Mouse (Mus musculus): ENCODE data around the gene Vipr2.

DNA sequence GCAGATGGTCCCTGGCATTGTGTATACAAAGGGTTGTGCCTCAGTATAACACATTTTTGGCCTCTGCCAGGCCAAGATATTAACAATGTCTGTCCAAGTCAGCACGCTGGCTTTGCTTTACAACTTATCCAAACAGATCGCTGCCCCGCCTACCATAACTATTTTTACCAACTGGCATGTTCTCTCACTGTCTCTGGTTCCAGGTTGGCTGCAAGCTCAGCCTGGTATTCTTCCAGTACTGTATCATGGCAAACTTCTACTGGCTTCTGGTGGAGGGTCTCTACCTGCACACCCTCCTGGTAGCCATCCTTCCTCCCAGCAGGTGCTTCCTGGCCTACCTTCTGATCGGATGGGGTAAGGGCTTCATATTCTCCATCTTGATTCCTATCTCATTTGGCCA is 58.4 kb downstream of the Vipr2 start:
- no peak for TF ChIP-seq USF1 (IDR thresholded peaks at IDR 0.05; ENCODE audit: low read depth)
- TF ChIP-seq MAX (IDR thresholded peaks at IDR 0.05) = no peak
- TF ChIP-seq CTCF (IDR thresholded peaks at IDR 0.05; ENCODE audit: control insufficient read depth, insufficient read depth, insufficient read length) = no peak
- TF ChIP-seq MYOD1 (IDR thresholded peaks at IDR 0.05; ENCODE audit: control insufficient read depth, insufficient read length, low read depth) = no peak

Measured in C2C12 (cell line).